Mouse (Mus musculus): ENCODE measurements around the gene Mysm1. TPM values are rescaled to one million over a fixed set of nuclear protein-coding genes. Genes with fewer than 3 reads are reported as not detected.
A peak's percentile ranks its signal among the peaks of the same experiment; 100 is the strongest.

Gene Mysm1
- polyA plus RNA-seq, 1 experiment = 19.9 TPM

DNA sequence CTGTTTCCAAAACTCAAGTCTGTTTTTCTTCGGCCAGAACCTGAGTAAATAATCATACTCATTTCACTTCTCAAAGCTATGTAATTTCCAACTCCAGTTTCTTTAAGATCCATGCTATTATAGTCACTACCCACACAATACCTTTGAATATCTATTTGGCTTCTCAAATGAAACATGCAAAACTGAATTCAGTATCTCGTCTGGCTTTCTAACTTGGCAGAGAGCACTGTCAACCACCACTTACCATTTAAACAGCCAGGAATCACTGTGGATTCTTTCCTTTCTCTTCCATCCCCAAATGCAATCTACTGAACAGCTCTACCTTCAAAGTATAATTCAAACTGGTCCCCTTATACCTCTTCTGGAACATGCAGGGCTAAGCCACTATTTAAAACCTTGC is 5.6 kb downstream of the Mysm1 start:
- peak in 1 of 2 experiments; percentile 37 for DNase-seq (ENCODE audit: extremely low spot score in 1 of 2, low spot score in 1 of 2)

GRCm38 (mm10) chr4:94952773-94953172 is 26.1 kb downstream of the Mysm1 start:
- DNase-seq (ENCODE audit: extremely low spot score in 1 of 2, low spot score in 1 of 2) = no peak

DNA sequence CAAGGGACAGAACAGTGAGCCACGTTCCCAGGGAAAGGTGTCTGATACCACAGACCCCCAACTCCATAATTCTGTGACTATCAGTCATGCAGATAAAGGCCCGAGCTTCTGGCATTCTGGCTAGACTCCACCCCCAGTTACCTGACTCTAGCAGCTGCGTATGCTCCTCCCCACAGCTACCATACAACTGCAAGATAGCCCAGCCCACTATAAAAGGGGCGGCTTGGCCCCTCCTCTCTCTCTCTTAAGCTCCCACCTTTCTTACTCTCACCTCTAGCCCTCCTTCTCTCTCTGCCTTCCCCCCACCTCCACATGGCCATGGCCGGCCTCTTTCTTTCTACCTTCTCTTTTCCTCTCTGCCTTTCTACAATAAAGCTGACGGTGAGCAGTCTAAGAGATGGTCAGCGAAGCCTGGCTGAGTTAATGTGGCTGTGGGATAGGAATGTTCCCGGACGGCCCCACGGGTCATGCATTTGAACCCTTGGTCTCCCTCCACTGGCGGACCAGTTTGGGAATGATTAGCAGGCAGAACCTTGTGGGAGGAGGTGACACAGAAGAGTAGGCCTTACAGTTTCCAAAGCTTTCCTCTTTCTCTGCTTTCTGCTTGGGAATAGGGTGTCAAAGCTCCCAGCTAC is 37.6 kb downstream of the Mysm1 start:
- no peak for DNase-seq (ENCODE audit: extremely low spot score in 1 of 2, low spot score in 1 of 2)

DNA sequence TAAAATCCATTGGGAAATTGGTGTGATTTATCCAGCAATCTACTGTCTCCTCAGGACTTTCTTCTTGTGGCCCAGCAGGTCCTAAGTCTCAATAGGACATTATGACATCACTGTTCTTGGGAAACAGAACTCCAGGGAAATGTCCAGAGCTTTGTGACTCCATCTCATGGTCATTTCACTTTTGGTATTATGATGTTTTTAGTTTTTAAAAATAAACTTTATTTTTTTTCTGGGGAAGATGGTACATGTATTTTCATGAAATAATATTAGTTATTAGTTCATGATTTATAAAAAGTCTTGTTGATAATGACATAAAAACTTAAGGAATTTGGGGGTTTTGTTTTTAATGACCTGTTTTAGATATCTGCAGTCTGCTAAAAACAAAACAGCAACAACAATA is 50.2 kb downstream of the Mysm1 start, which contains the start of gene Eqtn:
Eqtn (minus strand) TSS at position 101 of the 400 bp plus-strand sequence.
- no peak for DNase-seq (ENCODE audit: extremely low spot score in 1 of 2, low spot score in 1 of 2)

DNA sequence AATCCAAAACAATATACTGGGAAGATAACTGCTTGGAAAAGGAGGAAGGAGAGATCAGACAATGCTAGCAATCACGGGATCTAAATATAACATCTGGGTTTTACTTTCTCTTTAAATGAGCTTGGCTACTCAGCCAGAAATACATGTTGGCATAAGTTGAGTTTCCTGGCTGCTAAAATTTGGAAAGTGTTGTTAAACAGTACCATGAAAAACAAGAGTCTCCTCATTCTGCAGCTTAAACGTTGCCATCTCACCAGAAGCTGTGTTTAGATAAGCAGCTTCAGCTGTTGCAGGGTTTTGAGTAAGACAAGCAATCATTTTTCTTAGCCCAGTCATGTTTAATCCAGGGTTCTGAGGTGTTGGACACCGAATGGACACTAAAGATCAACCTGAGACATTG is 77.1 kb downstream of the Mysm1 start:
- peak in 1 of 2 experiments; percentile 5 for DNase-seq (ENCODE audit: extremely low spot score in 1 of 2, low spot score in 1 of 2)

DNA sequence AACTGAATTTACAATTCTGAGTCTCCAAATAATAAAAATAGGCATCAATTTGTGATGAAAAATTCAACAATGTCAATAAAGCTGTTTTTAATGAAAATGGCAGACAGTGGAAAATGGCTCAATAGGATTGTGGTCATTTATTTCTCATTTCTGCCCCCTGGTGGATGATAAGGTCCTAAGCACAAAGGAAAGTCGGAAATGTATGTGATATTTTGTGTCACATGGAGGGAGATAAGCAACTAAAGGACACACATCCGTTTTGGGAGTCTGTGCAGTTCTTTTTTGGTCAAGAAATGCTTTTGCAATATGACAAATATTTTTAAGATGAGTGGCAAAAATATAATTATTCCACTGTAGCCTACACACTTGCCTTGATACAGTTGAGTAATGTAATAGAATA is 78.2 kb downstream of the Mysm1 start:
- peak in 1 of 2 experiments; percentile 31 for DNase-seq (ENCODE audit: extremely low spot score in 1 of 2, low spot score in 1 of 2)

Other genes with a start within 250 kb of the Mysm1 start
- 9.6 and 11.2 TPM in 2 replicates for gene Tek, start 239.8 kb downstream of the Mysm1 start, polyA plus RNA-seq (2012; rRNA removed)
- gene Eqtn, start 50.3 kb downstream of the Mysm1 start, polyA plus RNA-seq (2012; rRNA removed) = 2.6 and 2.8 TPM in 2 replicates
- 41.8 and 45.5 TPM in 2 replicates for gene Jun, start 73.1 kb upstream of the Mysm1 start, polyA plus RNA-seq (2012; rRNA removed)

Data from frontal cortex, adult 2 months (tissue).